Mouse (Mus musculus) brain, adult 10 weeks (tissue): ENCODE data around the gene Skor1. TPM values are rescaled to one million over a fixed set of nuclear protein-coding genes. Genes with fewer than 3 reads are reported as not detected.

Source experiments
- polyA plus RNA-seq: library from polyadenylated mRNA; stranded (reverse); fragments of 350-450 nt; fragmentation: Illumina TruSeq; extraction: RNeasy Lipid Tissue Mini Kit (QIAGEN cat#74804); gene quantifications from one replicate; pipeline ENCODE4 v1.2.3, GENCODE M21; 2015; ENCODE audit warnings: low read depth, low replicate concordance

Gene Skor1
- polyA plus RNA-seq = 0.12 TPM

DNA sequence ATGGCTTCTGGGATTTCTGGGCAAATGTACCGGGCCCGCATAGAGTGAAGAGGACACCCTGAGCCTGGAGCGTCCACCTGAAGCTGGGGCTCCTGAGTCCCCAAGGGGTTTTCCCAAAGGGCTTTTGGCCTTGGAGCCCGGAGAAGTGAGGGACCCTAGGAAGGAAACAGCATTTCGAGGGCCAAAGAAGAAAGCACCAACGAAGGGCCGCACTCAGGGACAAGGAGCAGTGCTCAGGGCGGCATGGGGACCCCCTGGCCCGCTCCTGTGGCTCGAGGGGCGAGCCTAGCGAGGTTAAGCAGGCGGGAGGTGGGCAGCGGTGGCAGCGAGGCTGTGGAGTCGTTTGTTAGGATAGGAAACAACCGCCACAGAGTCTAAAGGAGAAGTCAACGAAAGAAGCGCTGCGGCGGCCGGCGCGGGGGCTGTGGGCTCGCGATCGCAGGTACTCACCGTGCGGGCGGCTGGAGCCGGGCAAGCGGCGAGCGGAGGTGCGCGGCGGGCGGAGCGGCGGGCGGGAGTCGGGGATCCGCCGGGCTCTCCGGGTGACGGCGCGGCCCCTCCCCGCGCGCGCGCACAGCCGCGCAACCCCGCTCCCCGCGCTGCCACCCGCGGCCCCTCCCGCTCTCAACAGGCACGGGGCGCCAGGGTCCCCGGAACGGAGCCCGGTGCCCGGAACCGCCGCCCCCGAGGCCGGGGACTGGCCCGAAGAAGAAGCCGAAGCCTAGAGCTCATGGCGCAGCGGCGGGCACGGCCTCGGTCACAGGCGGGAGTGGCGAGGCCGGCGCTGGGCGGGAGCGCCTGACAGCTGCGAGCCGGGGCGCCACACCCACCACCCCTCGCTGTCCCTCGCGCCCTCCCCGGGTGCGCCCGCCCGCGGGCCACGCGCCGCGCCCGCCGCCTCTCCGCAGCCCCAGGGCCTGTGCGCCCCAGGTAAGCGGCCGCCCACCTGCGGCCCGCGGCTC lies at the start of gene Skor1:
Gene Skor1, minus strand, starts transcription at position 552 of the 962 bp plus-strand sequence.

Other genes with a start within 250 kb of the Skor1 start
- gene Pias1, start 161.0 kb downstream of the Skor1 start, polyA plus RNA-seq = 33.9 TPM
- gene Map2k5, start 228.9 kb upstream of the Skor1 start, polyA plus RNA-seq = 27.6 TPM